Mouse (Mus musculus) heart, embryonic 13.5 days (tissue): ENCODE data around the gene Plppr4. TPM values are rescaled to one million over a fixed set of nuclear protein-coding genes. Genes with fewer than 3 reads are reported as not detected.

Experiments
- microRNA-seq: library from miRNA; unstranded; fragments of <30 nt; microRNA quantifications from one replicate; pipeline ENCODE4, GENCODE M21; 2016
- polyA plus RNA-seq: library from polyadenylated mRNA; unstranded; fragments of >200 nt; fragmentation: Nextera tagmentation; extraction: Ambion mirVana; gene quantifications from 2 replicates; pipeline ENCODE4 v1.2.1, GENCODE M21; 2015

Gene Plppr4
- polyA plus RNA-seq, 1 experiment from 2014 or later = 0.79 TPM

Small RNAs within 50 kb of the gene (microRNA-seq; reads per million reads assigned to microRNA genes)
- not detected for gene Gm22408

Other genes with a start within 250 kb of the Plppr4 start
- gene Plppr5, start 214.0 kb upstream of the Plppr4 start, polyA plus RNA-seq = 2.5 and 2.7 TPM in 2 replicates